Mouse (Mus musculus) neural tube, embryonic 15.5 days (tissue): ENCODE measurements around the gene 9130230L23Rik. TPM values are rescaled to one million over a fixed set of nuclear protein-coding genes. Genes with fewer than 3 reads are reported as not detected.

ENCODE experiments used
- ATAC-seq: fragments of 200-750 bp; cut with Nextera tagmentation; 2 replicates; pipeline ENCODE4 v1.8.0; 2017; ENCODE audit warnings: mild to moderate bottlenecking, moderate TSS enrichment, moderate library complexity; ENCODE audit not compliant: low FRiP score
- H3K27ac ChIP-seq: fragments of 300-500 bp; sonication (generic); replicated peaks from 2 replicates; pipeline ENCODE4 v1.5.1; 2015; ENCODE audit warnings: mild to moderate bottlenecking, inconsistent platforms
- H3K27me3 ChIP-seq: fragments of 300-500 bp; sonication (generic); replicated peaks from 2 replicates; pipeline ENCODE4 v1.6.1; 2015; ENCODE audit warnings: inconsistent platforms
- H3K36me3 ChIP-seq: fragments of 300-500 bp; sonication (generic); 2 replicates; pipeline ENCODE4 v1.6.1; 2015; ENCODE audit warnings: inconsistent platforms
- H3K4me1 ChIP-seq: fragments of 300-500 bp; sonication (generic); 2 replicates; pipeline ENCODE4 v1.6.1; 2015; ENCODE audit warnings: inconsistent platforms
- H3K4me2 ChIP-seq: fragments of 300-500 bp; sonication (generic); 2 replicates; pipeline ENCODE4 v1.6.1; 2015; ENCODE audit warnings: inconsistent platforms, mild to moderate bottlenecking, moderate library complexity
- H3K4me3 ChIP-seq: fragments of 300-500 bp; sonication (generic); replicated peaks from 2 replicates; pipeline ENCODE4 v1.5.1; 2015; ENCODE audit warnings: mild to moderate bottlenecking, inconsistent platforms
- H3K9ac ChIP-seq: fragments of 300-500 bp; sonication (generic); replicated peaks from 2 replicates; pipeline ENCODE4 v1.6.1; 2015; ENCODE audit warnings: mild to moderate bottlenecking, inconsistent platforms
- H3K9me3 ChIP-seq: fragments of 300-500 bp; sonication (generic); replicated peaks from 2 replicates; pipeline ENCODE4 v1.6.1; 2016; ENCODE audit warnings: inconsistent platforms
- WGBS: fragments of 180-500 bp; shearing (Covaris S2); methylation state at CpG from one replicate; pipeline ENCODE4 v1.1.7; 2015; ENCODE audit warnings: mixed read lengths; 5-methylcytosine and 5-hydroxymethylcytosine counted together
- microRNA-seq: library from miRNA; unstranded; fragments of <30 nt; microRNA quantifications from one replicate; pipeline ENCODE4, GENCODE M21; 2017
- polyA plus RNA-seq: library from polyadenylated mRNA; unstranded; fragments of >200 nt; fragmentation: Nextera tagmentation; extraction: Ambion mirVana; gene quantifications from 2 replicates; pipeline ENCODE4 v1.2.1, GENCODE M21; 2015

The 9130230L23Rik gene
- polyA plus RNA-seq, 1 experiment from 2014 or later: not detected

DNA sequence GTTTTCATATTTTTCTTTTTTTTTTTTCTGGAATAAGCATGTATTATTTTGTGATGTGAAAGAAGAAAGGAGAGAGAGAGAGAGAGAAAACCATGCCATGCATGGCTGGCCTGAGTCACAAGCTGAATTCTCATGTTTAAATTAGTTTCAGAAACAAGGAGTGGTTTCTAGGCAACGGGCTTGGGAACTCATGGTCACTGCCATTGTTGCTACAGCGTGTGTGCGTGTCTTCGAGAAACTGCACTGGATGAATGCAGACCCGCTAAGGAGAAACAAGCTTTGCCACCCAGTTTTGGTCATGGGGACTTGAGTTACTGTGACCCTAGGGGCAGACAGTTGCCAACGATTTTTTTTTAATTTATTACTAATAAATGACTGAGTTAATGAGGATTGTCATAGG lies 53.8 kb downstream of the 9130230L23Rik start:
- Histone ChIP-seq H3K27ac (peak overlapping the region; percentile 84), H3K27me3 (no peaks in the 10 kb centered on the region), H3K4me2 (peak overlapping the region; percentile 45), H3K9ac (no peak overlapping the region; the same call in 1 of the 2 replicates), H3K36me3 (no peaks in the 10 kb centered on the region), H3K4me3 (no peak overlapping the region), H3K9me3 (no peaks in the 10 kb centered on the region), H3K4me1 (peaks cover 21% of the 10 kb centered on the region)
- peak; percentile 67 for ATAC-seq
- 10% methylated on average over 6 of the region's 6 CpGs for WGBS

DNA sequence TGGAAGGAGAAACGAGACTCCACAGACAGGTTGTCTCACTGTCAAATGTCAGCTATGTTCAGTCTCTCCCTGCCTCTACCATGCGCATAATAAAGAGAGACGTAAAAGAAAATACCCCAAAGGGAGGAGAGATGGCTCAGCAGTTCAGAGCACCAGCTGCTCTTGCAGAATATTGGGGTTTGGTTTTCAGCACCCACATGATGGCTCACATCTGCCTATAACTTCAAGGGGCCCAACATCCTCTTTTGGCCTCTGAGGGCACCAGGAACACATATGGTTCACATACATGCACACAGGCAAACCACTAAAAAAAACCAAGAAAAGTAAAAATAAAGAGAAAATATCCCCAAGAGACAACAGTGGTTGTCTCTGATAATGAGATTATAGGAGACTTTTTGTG lies 54.3 kb downstream of the 9130230L23Rik start:
- H3K4me1 ChIP-seq: peaks cover 17% of the 10 kb centered on the region
- H3K27ac ChIP-seq: peak overlapping the region; percentile 84
- peak overlapping the region; percentile 45; the same call in 1 of the 2 replicates for H3K4me2 ChIP-seq
- H3K36me3 ChIP-seq: no peaks in the 10 kb centered on the region
- WGBS: 18% methylated on average over 3 of the region's 3 CpGs
- ATAC-seq: no peak
- H3K9me3 ChIP-seq: no peaks in the 10 kb centered on the region
- no peaks in the 10 kb centered on the region for H3K27me3 ChIP-seq
- no peak overlapping the region for H3K9ac ChIP-seq
- no peak overlapping the region for H3K4me3 ChIP-seq

DNA sequence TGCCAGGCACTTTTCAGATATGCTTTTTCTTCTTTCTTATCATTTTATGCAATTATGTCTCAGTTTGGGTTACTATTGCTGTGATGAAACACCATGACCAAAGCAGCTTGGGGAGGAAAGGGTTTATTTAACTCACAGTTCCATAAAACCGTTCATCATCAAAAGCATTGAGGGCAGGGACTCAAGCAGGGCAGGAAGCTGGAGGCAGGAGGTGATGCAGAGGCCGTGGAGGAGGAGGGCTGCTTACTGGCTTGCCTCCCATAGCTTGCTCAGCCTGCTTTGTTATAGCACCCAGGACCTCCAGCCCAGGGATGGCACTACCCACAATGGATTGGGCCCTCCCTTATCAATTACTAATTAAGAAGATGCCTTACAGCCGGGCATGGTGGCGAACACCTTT lies 62.9 kb downstream of the 9130230L23Rik start:
- no peaks in the 10 kb centered on the region for H3K4me1 ChIP-seq
- H3K4me3 ChIP-seq: no peak overlapping the region
- no peak for ATAC-seq
- H3K9me3 ChIP-seq: 0 out of 2 replicates have a peak, but pooled peaks cover 3% of the 10 kb centered on the region
- H3K4me2 ChIP-seq: no peak overlapping the region
- H3K27me3 ChIP-seq: no peaks in the 10 kb centered on the region
- no peaks in the 10 kb centered on the region for H3K36me3 ChIP-seq
- no peak overlapping the region for H3K27ac ChIP-seq
- 73% methylated on average over 4 of the region's 4 CpGs for WGBS
- no peak overlapping the region for H3K9ac ChIP-seq

DNA sequence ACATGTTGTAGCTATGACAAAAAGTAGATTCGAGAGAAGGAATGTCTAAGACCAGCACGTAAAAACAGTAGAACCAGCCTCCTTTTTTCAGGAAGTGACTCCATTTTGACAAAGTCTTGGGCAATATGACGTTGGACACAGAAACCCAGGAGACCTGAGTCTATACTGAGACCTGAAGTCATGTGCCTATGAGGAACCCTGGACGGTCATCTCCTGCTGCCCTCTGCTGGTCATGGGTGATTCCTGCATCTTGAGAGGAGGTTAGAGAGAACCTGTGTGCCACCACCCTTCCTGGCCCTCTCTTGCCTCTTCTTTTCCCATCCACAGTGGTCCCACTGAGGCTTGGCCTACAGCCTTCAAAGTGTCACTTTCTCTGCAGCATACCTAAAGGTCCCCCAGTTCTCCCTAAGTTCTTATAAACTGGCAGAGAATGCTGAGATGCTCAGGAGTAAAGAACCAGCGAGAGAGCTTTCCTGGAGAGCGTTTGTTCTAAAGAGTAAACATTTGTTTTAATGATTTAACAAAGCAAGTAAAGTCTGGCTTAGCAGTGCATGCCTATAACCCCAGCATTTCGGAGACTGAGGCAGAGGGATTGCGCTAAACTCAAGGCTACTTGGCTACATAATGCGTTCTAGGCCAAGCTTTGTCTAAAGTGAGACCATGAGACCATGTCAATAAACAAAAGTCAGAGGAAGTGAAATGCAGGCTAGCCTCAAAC lies 65.9 kb downstream of the 9130230L23Rik start:
- Histone ChIP-seq H3K4me3 (no peak overlapping the region), H3K4me2 (no peak overlapping the region), H3K4me1 (no peaks in the 10 kb centered on the region), H3K27me3 (no peaks in the 10 kb centered on the region), H3K9ac (no peak overlapping the region), H3K9me3 (no peaks in the 10 kb centered on the region), H3K27ac (no peak overlapping the region), H3K36me3 (no peaks in the 10 kb centered on the region)
- ATAC-seq: peak; percentile 50; the same call in 1 of the 2 replicates
- 60% methylated on average over 9 of the region's 9 CpGs for WGBS

DNA sequence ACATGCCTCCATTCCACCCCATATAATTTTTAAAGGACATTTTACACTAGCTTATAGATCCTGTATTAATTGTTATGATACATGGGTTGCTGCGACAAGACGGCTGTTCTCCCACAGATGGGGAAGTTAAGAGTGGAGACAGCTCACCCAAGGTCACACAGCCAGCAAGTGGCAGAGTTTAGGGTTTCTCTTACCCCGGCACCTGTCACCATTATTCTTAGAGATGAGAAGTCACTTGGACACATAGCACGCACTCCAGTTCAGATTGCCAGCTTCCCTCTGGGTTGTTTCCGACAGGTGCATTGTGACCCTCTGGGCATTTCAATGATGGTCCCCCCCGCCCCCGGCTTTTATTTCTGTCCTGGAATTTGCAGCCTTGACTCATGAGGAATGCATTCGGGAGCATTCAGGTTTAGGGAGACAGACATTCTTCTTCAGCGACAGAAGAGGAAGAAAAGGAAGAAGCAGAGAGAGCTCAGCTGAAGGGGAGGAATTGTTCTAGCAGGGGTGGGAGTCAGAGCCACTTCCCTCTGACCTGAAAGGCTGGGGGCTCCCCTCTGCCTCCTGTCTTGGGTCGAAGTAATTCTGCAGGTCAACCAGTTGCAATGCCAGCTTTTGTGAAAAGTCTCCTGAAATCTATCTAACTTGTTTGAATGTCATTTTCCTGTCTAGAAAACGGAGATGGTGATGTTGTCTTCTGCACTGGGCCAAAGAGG lies 66.9 kb downstream of the 9130230L23Rik start:
- Histone ChIP-seq H3K4me3 (no peak overlapping the region), H3K4me1 (no peaks in the 10 kb centered on the region), H3K27ac (no peak overlapping the region), H3K27me3 (no peaks in the 10 kb centered on the region), H3K36me3 (no peaks in the 10 kb centered on the region), H3K9ac (no peak overlapping the region), H3K9me3 (no peaks in the 10 kb centered on the region), H3K4me2 (no peak overlapping the region)
- 68% methylated on average over 11 of the region's 11 CpGs for WGBS
- ATAC-seq: no peak

DNA sequence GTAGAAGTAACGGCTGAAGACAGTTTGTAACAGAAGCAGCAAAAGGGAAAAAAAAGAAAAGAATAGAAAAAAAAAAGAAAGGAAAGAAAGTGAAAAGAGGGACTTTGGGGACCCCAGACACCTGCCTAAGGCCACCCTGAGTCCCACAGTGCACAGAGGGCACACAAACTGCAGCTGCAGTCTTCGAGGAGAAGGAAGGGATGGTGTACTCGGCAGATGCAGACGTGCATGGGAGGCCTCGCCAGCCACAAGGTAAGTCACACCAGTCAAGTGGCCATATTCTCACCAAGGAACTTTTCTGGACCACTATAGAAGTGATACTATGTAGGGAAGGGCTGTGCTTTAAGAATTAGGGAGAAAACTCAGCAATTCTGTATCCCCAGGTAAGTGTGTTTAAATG lies 69.3 kb downstream of the 9130230L23Rik start, which contains the start of gene Chrna9:
Gene Chrna9 (plus strand): TSS at position 139 of the 400 bp plus-strand sequence.
- Histone ChIP-seq H3K36me3 (no peaks in the 10 kb centered on the region), H3K4me1 (no peaks in the 10 kb centered on the region), H3K27me3 (no peaks in the 10 kb centered on the region), H3K9me3 (no peaks in the 10 kb centered on the region), H3K9ac (no peak within 1 kb of the TSS), H3K4me3 (no peak within 1 kb of the TSS), H3K27ac (no peak within 1 kb of the TSS), H3K4me2 (no peak within 1 kb of the TSS)
- ATAC-seq: no peak
- WGBS: 87% methylated on average over 5 of the region's 5 CpGs

DNA sequence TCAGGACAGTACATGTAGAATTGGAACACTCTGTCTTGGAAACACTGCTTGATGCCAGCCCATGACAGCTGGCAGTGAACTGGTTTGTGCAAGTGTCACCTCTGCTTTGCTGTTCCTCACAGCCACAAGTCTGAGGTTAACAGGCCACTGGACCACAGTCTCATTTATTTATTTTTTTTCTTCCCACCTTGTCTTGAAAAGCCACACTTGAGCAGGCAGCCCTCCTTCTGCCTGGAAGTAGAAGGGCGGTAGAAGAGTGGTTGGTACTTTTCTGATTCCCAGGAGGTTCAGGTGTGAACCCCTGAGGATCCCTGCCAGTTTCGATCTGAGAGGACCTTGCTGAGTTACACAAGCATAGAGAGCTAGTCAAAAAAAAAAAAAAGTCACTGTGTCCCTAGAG lies 70.3 kb downstream of the 9130230L23Rik start:
- H3K9me3 ChIP-seq: no peaks in the 10 kb centered on the region
- H3K36me3 ChIP-seq: no peaks in the 10 kb centered on the region
- H3K9ac ChIP-seq: no peak overlapping the region
- no peak overlapping the region for H3K27ac ChIP-seq
- H3K4me3 ChIP-seq: no peak overlapping the region
- WGBS: 95% methylated on average over 2 of the region's 2 CpGs
- no peak overlapping the region for H3K4me2 ChIP-seq
- H3K27me3 ChIP-seq: no peaks in the 10 kb centered on the region
- ATAC-seq: no peak
- H3K4me1 ChIP-seq: no peaks in the 10 kb centered on the region

DNA sequence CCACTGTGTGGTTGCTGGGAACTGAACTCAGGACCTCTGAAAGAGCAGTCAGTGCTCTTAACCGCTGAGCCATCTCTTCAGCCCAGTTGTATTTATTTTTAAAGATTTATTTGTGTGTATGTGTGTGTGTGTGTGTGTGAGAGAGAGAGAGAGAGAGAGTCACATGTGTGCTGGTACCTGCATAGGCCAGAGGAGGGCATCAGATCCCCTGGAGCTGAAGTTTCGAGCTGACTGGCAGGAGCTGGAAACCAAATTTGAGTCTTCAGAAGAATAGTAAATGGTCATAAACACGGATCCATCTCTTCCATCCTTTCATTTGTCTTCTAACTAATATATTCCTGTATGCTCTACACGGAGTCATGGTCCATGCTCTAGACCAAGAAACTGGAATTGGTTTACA lies 70.8 kb downstream of the 9130230L23Rik start:
- no peak overlapping the region for H3K4me2 ChIP-seq
- 84% methylated on average over 4 of the region's 4 CpGs for WGBS
- H3K27ac ChIP-seq: no peak overlapping the region
- H3K4me3 ChIP-seq: no peak overlapping the region
- H3K36me3 ChIP-seq: no peaks in the 10 kb centered on the region
- H3K27me3 ChIP-seq: no peaks in the 10 kb centered on the region
- H3K4me1 ChIP-seq: no peaks in the 10 kb centered on the region
- ATAC-seq: no peak
- no peaks in the 10 kb centered on the region for H3K9me3 ChIP-seq
- no peak overlapping the region for H3K9ac ChIP-seq

DNA sequence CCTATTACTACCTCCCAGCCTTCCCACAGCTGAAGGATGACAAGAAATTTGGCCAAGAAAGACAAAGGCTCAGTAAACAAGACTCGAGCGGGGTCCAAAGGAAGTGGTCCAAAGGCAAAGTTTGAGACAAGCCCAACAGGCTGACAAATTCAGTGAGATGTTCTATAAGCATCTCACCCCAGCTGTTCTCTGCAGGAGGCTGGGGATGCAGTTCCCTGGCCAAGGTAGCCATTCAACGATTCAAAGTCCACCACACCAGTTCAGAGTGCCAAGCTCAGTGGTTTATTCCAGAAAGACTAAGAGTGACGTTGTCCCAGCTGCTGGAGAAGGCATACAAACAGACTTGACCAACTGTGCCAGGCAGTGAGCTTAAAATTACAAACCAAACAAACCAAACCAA lies 73.9 kb downstream of the 9130230L23Rik start:
- Histone ChIP-seq H3K4me3 (no peak overlapping the region), H3K9ac (no peak overlapping the region), H3K36me3 (no peaks in the 10 kb centered on the region), H3K4me1 (no peaks in the 10 kb centered on the region), H3K4me2 (no peak overlapping the region), H3K27me3 (no peaks in the 10 kb centered on the region), H3K27ac (no peak overlapping the region), H3K9me3 (no peaks in the 10 kb centered on the region)
- no peak for ATAC-seq
- 83% methylated on average over 4 of the region's 4 CpGs for WGBS

Small RNA genes lying within 50 kb of the gene (microRNA-seq; reads per million reads assigned to microRNA genes)
- not detected for gene Gm25952

Other genes starting within 250 kb of the 9130230L23Rik start
- gene N4bp2, start 240.8 kb downstream of the 9130230L23Rik start, polyA plus RNA-seq: 13.7 and 16.6 TPM in 2 replicates
- gene Rhoh, start 143.1 kb downstream of the 9130230L23Rik start, polyA plus RNA-seq: 0.78 and 12.5 TPM in 2 replicates
- gene Chrna9, start 69.4 kb downstream of the 9130230L23Rik start, polyA plus RNA-seq: 3.5 TPM in 1 of 2 replicates, not detected in the other
- 1.2 and 9.9 TPM in 2 replicates for gene Rbm47, start 168.8 kb upstream of the 9130230L23Rik start, polyA plus RNA-seq